Mouse (Mus musculus): ENCODE data around the gene Rad21l.

Gene Rad21l

DNA sequence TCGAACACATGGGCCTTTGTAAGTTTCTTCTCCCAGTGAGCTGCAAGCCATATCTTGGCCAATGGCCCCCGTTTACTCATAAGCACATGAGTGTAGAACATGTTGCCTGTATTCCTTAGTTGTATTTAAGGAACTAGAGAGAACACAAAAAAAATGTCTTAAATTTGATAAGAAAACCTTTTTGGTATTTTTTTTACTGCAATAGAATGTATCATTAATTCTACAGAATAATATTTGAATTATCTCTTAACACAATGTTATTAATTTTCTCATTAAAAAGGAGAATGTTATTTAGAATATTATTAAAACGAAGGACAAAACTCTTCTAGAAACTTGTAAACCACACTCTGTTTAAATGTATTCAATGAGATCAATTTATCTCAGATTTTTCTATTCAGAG, at the start of gene Rad21l:
Rad21l (minus strand) TSS at position 101 of the 400 bp plus-strand sequence.
- in situ Hi-C loops (cut with MboI; ENCODE audit: low pct_unique_long_range_greater_than_20kb in 1 of 2, low sequenced_read_pairs in 2 of 2, unreplicated experiment in 1 of 2), result no loop called here

GRCm38 (mm10) chr2:151716318-151717055, 48.2 kb upstream of the Rad21l start:
- in situ Hi-C loops (cut with MboI; ENCODE audit: low pct_unique_long_range_greater_than_20kb in 1 of 2, low sequenced_read_pairs in 2 of 2, unreplicated experiment in 1 of 2), result no loop called here

DNA sequence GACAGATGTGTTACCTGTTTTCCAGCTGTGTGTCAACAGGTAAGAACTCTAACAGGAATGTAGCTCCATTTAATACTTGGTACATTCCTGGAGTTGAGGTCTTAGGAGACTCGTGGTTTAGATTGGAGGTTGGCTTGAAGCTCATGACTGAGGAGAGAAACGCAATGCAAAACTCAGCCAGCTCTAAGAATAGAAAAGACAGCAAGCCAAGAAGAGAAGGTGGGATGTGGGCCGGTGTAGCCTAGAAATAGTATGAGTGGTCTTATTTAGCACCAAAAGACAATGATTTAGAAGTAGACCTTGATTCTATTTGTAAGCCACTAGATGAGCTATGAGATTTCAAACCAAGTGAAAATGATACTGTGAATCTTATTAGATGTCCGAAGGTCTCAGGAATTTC, 47.2 kb upstream of the Rad21l start:
- in situ Hi-C loops (cut with MboI; ENCODE audit: low pct_unique_long_range_greater_than_20kb in 1 of 2, low sequenced_read_pairs in 2 of 2, unreplicated experiment in 1 of 2), result no loop called here

DNA sequence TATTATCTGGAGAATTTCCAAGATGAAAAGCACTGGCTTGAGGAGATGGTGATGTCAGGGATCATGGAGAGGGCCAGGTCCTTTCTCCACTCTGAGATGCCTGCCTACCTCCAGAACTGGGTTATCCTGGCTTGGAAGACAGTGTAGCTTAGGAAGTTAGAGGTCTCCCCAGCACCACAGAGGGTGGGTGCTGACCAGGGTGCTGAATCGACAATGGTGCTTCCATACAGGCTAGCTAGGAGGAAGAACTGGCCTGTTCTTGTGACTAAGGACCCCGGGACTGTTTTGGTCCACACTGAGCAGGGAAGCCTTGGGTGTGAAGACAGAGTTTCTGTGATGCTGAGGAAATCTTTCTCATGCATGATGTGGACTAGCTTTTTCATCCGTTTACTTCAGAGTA, 44.3 kb upstream of the Rad21l start:
- in situ Hi-C loops (cut with MboI; ENCODE audit: low pct_unique_long_range_greater_than_20kb in 1 of 2, low sequenced_read_pairs in 2 of 2, unreplicated experiment in 1 of 2), result no loop called here

GRCm38 (mm10) chr2:151702851-151703190, 34.5 kb upstream of the Rad21l start:
- in situ Hi-C loops (cut with MboI; ENCODE audit: low pct_unique_long_range_greater_than_20kb in 1 of 2, low sequenced_read_pairs in 2 of 2, unreplicated experiment in 1 of 2), result no loop called here

- in situ Hi-C loops (cut with MboI; ENCODE audit: low pct_unique_long_range_greater_than_20kb in 1 of 2, low sequenced_read_pairs in 2 of 2, unreplicated experiment in 1 of 2), result no loop called here
Observed at GRCm38 (mm10) chr2:151702146-151702850, 34.0 kb upstream of the Rad21l start.

DNA sequence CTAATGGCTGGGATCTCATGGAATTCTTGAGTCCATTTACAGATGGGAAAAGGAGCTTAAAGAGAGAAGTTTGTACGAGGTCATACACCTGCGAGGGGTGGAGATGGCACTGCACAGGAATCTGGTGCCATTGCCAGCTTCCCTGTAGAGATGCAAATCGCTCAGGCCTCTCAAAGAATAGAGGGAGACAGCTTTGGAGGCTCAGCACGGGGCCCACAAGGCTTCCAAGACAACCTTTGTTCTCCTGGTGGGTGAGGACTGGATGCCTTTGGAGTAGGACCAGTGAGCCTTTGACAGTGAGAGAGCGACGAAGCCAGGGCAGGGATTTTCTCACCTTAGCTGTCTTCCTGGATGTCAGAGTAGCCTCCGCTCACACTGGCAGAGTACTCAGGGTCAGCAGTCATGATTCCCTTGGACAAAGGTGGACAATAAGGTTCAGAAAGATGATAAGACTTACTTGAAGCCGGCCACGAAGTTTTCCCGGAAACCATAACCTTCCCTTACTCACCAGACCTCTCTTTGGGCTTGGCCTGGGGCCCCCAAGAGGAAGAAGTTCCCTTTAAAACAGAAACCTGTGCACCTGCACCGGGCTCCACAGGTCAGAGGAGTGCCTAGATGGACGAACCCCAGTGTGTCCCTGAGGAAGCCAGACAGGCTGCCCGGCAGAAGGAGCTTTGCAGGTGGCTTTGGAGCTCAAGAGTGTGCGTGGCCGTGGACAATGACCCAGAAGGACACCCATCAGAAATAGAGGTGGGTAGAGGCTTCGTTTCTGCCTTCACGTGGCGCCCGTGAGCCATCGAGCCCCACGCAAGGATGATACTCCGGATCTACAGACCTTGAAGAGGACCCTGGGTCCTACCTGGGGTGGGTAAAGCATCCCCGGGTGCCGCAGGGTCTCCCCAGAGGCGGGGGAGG, 33.2 kb upstream of the Rad21l start, which contains the start of gene Tmem74b:
Tmem74b (plus strand) TSS at position 778 of the 915 bp plus-strand sequence.
- in situ Hi-C loops (cut with MboI; ENCODE audit: low pct_unique_long_range_greater_than_20kb in 1 of 2, low sequenced_read_pairs in 2 of 2, unreplicated experiment in 1 of 2), result no loop called here

- in situ Hi-C loops (cut with MboI; ENCODE audit: low pct_unique_long_range_greater_than_20kb in 1 of 2, low sequenced_read_pairs in 2 of 2, unreplicated experiment in 1 of 2), result no loop called here
Observed at GRCm38 (mm10) chr2:151682976-151683375, 14.6 kb upstream of the Rad21l start.

GRCm38 (mm10) chr2:151682357-151682756, 14.0 kb upstream of the Rad21l start:
- in situ Hi-C loops (cut with MboI; ENCODE audit: low pct_unique_long_range_greater_than_20kb in 1 of 2, low sequenced_read_pairs in 2 of 2, unreplicated experiment in 1 of 2), result no loop called here

GRCm38 (mm10) chr2:151676234-151676633, 7.9 kb upstream of the Rad21l start:
- in situ Hi-C loops (cut with MboI; ENCODE audit: low pct_unique_long_range_greater_than_20kb in 1 of 2, low sequenced_read_pairs in 2 of 2, unreplicated experiment in 1 of 2), result no loop called here

- in situ Hi-C loops (cut with MboI; ENCODE audit: low pct_unique_long_range_greater_than_20kb in 1 of 2, low sequenced_read_pairs in 2 of 2, unreplicated experiment in 1 of 2), result no loop called here
Observed at GRCm38 (mm10) chr2:151670968-151671329, 2.6 kb upstream of the Rad21l start.

DNA sequence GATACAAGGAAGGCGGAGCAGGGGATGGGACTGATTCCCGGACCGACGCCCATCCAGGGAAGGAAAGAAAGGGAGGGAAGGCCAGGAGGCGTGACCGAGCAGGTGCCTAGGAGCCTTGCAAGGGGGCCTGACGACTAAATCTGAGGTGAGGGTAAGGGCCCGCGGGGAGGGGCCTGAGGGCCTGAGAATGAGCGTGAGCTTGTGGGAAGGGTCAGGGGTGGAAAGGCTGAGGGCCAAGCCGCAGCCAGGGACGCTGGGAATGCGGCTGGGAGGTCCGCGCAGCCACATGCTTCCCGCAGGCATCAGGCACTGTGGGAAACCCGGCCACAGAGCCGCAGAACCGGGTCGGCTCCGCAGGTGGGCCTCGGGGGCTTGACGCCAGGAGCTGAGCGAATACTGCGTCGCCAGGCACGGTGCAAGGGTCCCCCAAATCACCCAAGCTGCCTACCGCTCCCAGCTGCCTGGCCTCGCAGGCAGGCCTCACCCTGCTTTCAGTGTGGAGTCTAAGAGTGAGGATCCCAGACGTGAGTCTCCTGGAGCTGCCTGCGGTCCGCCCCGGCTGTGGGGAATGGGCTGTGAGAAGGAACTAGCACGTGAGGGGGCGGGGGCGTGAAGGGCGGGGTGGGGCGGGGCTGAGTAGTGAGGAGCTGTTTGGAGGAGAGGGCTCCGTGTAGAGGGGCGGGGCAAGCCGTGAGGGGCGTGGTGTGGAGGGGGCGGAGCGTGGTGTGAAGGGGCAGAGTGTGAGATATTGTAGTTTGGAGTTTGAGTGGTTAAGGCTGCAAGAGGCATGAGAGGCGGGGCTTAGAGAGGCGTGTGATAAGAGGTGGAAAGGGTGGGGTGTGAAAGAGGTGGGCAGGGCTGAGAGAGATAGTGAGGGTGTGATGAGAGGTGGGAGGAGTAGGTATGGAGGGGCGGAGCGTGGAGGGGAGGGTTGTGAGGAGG, 2.0 kb upstream of the Rad21l start:
- in situ Hi-C loops (cut with MboI; ENCODE audit: low pct_unique_long_range_greater_than_20kb in 1 of 2, low sequenced_read_pairs in 2 of 2, unreplicated experiment in 1 of 2), result no loop called here

GRCm38 (mm10) chr2:151652053-151652452, 16.3 kb downstream of the Rad21l start:
- in situ Hi-C loops (cut with MboI; ENCODE audit: low pct_unique_long_range_greater_than_20kb in 1 of 2, low sequenced_read_pairs in 2 of 2, unreplicated experiment in 1 of 2), result no loop called here

GRCm38 (mm10) chr2:151636015-151636402, 32.3 kb downstream of the Rad21l start:
- in situ Hi-C loops (cut with MboI; ENCODE audit: low pct_unique_long_range_greater_than_20kb in 1 of 2, low sequenced_read_pairs in 2 of 2, unreplicated experiment in 1 of 2), result no loop called here

DNA sequence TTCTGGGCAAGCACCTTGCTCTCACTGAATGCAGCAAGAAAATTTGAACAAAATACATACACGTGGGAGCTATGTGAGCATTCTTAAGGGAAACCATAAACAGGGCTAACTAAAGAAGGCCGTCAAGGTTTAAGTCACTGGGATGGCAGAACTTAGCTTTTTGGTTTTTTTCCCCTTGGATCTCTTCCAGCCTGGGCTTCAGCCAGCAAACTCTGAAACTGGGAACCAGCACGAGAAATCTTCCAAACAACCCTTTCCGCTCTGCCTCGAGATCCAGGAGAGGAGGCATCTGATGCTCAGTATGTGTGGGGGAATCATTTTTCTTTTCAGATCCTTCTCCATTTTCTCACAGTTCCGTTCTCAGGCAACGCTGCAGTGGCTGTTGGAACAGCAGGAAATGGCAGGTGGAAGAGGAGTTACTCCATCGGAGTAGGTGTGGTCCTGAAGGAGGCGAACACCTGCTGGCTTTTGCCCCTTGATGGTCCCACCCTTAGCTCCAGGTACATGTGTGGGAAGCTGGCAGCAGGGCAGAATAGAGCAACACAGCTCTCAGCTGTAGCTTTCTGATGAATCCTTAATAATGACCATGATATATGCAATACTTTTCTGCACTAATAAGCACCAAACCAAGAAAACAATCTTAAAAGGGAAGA, 32.8 kb downstream of the Rad21l start:
- in situ Hi-C loops (cut with MboI; ENCODE audit: low pct_unique_long_range_greater_than_20kb in 1 of 2, low sequenced_read_pairs in 2 of 2, unreplicated experiment in 1 of 2), result no loop called here

DNA sequence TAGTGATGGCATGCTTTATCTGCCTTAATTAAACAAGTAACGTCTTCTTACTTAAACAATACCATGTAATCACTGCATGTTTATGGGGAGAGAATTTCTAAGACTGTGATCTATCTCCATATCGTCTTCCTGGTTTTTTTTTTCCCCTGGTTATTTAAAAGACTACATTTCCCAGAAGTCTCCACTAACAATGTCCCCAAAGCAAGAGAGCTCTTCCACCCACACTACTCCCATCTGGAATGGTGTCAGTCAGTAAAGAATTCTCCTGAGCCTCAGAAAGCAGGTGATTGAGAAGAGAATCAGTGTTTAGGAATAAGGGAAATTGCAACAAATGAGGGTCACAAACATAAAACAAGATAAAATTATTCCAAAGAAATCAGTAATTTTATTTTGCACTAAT, 33.4 kb downstream of the Rad21l start:
- in situ Hi-C loops (cut with MboI; ENCODE audit: low pct_unique_long_range_greater_than_20kb in 1 of 2, low sequenced_read_pairs in 2 of 2, unreplicated experiment in 1 of 2), result no loop called here

DNA sequence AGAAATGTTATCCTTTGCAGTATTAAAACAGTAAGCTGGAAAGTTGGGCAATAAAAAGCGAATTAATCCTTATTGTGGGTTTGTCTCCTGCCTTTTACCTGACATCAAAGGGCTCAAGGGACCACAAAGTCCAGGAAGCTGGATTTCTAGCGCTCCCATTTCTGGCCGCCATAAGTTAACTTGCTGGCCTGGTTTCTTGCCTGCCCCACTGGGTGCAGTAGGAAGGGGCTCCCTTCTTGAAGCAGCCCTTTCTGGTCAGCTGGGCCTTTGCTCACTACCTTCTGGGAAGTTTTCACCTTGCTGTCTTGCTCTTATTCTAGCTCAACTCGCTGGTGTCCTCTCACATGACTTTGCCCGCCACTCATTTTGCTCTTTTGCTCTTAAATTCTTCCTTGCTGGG, 35.4 kb downstream of the Rad21l start:
- in situ Hi-C loops (cut with MboI; ENCODE audit: low pct_unique_long_range_greater_than_20kb in 1 of 2, low sequenced_read_pairs in 2 of 2, unreplicated experiment in 1 of 2), result no loop called here
